Mouse (Mus musculus): ENCODE data around the gene Rnf103.

Gene Rnf103

DNA sequence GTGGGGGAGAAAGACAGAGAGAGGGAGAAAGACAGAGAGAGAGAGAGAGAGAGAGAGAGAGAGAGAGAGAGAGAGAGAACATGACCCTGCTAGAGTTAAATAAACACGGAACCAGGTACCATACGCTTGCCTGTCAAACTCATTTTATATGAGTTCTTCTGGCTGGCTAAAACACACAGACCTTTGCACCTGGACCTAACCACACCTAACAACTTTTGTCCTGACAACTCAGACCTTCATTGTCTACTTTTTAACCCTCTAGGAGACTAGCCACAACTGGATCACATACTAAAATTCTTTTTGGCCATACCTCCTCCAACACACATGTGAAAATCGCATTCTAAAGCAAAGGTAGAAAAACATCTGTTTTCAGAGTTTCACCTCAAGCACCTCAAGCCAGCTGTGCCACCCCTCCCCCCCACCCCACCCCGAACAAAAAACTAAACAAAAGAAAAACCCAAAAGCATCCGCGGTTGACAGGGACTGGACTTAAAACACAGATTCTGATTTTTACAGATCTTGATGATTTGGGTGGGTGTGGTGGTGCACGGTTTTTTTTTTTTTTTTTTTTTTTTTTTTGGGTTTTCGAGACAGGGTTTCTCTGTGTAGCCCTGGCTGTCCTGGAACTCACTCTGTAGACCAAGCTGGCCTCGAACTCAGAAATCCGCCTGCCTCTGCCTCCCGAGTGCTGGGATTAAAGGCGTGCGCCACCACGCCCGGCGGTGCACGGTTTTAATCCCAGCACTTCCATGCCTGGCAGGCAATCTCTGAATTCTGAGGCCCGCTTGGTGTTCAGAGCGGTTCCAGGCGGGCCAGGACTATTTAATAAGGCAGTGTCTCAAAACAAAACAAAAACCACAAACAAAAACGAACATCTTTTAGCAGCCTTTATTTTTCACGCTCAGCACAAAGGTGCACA, 679 bp upstream of the Rnf103 start:
- DNase-seq = no peak

DNA sequence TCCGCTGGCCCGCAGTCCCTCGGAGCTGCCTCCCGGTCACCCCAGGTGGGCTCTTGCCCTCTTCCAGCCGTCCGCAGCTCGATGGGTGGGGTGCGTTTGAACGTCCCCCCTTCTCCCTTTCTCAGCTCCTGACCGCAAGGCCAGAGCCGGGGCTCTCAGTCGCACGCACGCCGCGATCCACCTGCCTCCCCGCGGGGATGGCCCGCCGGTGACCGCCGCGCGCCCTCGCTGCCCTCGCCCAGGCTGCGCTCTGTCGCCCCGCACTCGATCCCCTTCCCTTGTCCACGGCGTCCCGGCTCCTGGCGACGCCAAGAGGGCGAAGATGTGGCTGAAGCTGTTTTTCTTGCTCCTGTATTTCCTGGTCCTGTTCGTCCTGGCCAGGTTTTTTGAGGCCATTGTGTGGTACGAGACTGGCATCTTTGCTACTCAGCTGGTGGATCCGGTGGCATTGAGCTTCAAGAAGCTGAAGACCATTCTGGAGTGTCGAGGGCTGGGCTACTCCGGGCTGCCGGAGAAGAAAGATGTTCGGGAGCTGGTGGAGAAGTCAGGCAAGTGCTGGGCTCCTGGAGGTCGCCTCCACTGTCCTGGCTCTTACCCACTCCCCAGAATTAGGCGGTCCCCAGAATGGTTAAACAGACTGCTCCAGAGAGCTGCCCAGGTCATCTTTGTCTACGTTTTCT, 787 bp downstream of the Rnf103 start:
- DNase-seq = peak in 1 of 2 experiments; percentile 55

DNA sequence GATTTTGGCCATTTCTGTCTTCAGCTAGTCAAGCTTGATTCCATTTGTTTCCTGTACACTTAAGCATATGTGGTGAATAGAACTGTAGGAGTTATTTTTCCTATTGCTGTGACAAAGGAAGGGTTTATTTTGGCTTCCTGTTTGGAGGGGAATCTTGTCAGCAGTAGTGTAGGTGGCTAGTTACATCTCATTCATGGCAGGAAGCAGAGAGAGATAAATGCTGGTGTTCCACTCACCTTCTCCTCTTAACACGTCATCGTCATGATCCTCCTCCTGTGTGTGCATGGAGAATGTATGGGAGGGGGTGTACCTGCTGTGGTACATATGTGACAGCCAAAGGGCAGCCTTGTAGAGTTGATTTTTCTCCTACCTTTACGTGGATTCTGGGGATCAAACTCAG, 6.9 kb downstream of the Rnf103 start:
- DNase-seq = no peak

DNA sequence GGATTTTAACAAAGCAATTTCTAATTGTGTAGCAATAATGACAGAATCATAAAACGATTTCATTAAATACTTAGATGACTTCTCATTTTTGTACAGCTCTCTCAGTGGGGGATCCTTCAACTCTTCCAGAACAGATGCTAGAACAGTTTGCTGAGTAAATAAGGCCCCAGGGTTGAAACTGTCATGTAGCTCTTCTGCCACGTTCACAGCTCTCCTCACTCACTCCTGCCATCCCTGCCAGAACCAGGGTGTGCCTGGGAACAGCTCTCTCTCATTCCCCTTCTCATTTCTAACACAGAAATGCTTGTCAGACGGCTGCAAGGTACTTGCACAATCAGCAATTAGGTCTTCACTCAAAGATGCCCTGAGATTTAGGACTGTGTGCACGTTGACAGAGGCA, 9.3 kb downstream of the Rnf103 start:
- DNase-seq = no peak

DNA sequence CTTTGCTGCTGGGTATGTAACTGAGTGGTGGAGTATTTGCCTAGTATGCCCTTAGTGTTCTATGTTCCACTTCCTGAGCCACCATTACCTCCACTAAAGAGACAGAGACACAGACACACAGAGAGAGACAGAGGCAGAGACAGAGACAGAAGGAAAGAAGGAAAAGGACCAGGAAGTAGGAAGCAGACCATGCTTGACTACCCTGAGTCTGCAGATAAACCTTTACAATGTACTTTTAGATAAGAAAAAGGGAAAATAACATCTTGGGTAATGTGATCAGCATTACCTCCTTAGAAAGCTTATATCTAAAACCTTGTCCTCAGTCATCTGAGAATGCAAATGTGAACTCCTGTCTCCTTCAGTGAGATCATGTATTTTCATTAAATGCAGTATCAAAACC, 10.0 kb downstream of the Rnf103 start:
- DNase-seq = no peak

DNA sequence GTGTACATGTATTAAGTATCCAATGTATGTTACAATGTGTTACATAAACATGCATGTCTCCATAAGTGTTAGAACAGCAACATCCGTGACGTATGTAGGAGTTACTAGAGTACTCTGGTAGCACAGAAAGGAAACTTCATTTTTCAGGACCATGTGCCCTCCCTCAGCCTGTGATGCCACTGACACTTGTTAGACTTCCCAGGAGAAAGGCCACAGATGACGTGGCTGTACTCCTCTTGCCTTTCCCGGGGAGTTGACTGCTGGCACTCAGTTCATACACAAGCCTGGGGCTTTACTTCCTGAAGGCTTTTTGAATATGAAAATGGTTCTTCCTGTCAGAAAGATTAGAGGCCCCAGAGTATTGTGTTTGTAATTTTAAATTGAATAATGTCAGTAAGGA, 10.4 kb downstream of the Rnf103 start:
- DNase-seq = no peak

DNA sequence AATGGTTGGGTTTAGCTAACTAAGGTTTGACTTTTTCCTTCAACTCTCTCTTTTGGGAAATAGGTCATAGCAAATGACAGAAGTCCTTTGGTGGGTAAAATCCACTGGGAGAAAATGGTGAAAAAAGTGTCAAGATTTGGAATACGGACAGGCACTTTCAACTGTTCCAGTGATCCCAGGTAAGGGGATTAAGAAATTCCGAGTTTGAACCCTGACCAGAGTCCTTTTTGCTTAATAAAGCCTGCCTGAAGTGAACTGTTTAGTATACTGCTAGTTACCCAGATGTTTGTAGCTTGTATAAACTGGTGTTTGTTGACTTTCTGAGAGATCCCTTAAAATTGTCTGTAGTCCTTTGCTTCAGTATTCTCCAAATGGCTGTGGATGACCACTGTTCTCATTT, 12.0 kb downstream of the Rnf103 start:
- DNase-seq = no peak

DNA sequence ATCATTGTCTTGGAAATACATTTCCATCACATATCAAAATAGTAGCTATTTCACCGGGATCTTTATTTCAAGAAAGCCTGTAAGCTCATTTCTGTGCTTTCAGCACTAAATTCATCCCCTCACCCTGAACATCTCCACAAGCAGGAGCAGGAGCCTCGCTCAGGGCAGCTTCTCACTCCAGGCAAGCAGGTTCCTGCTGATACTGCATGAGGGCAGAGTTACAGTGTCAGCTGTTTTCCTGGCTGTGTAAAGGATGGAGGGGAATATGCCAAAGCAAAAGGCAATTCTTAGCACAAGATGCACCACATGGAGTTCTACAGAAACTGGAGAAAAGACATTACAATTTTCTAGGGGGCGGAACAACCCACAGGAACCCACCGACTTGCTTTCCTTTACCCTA, 25.8 kb downstream of the Rnf103 start:
- no peak for DNase-seq

DNA sequence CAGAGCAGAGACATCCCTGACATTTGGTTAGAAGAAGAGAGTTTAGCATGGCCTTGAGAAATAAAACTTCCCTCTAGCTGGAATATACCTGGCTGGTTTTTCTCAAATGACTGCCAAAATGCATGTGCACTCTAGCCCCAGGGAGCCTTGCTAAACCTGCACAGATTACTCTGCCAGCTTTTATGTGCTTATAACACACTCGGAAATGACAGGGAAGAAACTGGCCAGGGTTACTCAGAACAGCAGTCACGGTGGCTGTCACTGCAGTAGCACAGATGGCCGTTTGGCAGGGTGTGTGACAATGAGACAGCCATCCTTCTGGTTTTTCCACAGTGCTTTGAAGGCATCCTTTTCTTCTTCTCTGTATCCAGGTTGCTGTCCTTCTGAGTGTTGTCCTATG, 31.9 kb downstream of the Rnf103 start:
- DNase-seq = no peak

DNA sequence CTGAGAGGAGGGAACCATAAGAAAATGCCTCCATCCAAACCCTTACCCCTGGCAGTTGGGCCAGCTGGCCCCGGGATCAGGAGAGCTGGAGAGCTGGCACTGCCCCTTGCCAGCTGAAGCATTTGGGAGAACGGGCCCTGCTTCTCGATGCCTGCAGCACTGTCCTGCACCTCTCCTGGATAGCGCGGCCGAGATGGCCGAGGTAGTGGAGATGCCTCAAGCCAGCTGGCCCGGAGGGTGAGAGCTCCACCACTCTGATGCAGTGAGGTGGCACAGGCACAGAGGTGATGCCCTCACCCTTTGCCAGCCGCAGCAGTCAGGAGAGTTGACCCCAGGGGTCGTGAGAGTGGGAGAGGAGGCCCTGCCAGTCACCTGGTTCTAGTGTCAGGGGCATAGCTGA, 33.4 kb downstream of the Rnf103 start:
- no peak for DNase-seq

DNA sequence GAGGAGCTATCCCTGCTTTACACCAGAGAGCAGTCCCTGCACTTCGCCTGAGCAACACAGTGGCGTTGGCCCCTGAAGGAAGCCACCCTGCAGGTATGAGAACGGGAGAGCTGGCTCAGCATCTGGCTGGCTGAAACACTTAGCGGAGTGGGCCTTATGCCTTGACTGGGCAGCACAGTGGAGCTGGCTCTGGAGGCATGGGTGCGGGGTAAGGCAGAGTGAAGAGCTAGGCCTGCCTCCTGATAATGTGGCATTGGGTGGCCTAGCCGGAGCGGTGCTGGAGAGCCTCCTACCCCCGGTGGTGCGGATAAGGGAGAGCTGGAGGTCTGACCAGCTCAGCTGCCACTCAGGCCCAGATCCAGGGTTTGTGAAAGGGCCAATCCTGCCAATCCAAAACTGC, 34.1 kb downstream of the Rnf103 start:
- no peak for DNase-seq

DNA sequence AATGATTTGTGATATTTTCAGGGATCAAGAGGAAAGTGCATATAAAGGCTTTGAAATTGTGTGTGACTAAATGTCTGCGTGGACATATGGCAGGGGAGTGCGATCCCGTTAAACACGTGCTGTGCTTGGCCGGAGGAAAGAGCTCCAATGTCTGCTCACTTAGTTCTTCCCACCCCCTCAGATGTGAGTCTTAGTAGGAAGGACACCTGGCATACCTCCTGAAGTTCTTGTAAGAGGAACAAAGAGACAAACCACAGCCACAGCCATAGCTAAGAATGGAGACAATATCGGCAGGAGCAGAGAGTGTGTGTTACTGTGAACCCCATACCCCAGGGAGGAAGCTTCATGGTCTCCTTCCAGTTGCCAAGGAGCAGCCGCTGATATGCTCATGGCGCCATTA, 36.5 kb downstream of the Rnf103 start:
- DNase-seq = no peak

DNA sequence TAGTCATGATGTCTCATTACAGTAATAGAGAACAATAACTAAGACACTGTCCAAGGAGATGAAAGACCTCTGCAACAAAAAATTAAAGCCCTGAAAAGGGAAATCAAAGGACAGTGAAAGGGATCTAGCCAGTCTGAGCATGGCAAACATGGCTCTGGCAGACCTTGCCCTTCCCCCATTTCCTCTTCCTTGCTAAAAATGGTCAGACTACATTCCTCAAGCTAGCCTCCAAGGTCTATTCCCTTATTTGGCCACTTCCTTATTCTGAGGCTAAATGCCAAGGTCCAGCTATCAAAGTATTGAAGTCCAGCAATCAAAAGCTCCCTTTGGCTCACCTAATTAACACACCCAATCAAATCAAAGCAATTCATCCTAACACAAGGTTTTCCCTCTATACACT, 43.6 kb downstream of the Rnf103 start:
- no peak for DNase-seq

DNA sequence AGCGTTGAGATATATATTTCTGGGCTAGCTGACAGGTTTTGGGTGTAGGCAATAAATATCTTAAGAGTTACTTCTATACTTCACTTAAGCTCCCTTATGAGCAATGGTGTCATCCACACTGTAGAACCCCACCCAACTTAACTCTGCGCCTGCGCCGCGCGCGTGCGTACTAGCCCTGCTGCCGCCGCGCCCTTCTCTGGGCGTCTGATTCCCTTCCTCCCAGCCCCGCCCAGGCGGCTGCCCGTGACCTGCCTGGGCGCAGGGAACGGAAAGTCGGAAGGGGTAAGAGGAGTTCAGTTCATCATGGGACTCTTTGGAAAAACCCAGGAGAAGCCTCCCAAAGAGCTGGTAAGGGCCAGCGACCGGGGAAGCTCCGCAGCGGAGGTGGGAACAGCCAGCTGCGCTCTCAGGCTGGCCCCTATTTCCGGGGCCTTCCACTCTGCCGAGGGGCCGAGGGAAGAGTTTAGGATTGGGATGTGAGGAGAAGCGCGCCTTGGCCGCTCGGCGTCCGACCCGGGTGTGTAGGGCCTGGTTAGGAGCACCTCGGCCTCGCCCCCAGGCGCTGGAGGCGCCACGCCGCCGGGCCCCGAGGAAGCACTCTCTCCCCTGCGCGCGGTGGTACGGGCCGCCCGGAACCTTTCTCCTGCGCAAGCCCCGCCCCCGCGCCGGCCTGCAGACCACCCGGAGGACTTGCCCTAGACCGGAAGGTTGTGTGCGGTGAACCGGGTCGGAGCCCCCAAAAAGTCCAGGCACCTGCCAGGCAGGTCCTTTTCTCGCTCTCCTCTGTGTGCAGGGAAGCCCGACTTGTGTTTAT, 50.2 kb downstream of the Rnf103 start, which contains the start of gene Chmp3:
Chmp3 (plus strand) TSS at position 112 of the 814 bp plus-strand sequence.
- DNase-seq = peak; percentile 94 to 97

DNA sequence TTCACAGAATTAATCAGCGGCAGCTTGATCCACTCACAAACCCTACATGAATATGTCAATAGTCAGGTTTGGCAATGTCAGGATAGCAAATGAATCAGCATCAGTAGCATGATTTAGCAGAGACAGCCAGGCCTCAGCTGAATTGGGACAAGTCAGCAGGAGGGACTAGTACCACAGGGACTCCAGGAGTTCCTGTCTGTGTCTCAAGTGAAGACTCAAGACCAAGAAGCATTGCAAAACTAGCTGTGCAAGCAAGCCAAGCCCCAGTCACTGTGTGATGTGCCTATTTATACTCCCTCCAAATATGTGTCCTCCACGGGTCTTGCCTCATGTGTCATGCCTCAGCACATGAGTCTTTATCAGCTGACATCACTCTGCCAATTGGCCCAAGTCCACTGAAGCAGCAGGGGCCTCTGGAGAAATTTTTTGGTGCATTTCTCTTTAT, 61.8 kb downstream of the Rnf103 start:
- DNase-seq = no peak

DNA sequence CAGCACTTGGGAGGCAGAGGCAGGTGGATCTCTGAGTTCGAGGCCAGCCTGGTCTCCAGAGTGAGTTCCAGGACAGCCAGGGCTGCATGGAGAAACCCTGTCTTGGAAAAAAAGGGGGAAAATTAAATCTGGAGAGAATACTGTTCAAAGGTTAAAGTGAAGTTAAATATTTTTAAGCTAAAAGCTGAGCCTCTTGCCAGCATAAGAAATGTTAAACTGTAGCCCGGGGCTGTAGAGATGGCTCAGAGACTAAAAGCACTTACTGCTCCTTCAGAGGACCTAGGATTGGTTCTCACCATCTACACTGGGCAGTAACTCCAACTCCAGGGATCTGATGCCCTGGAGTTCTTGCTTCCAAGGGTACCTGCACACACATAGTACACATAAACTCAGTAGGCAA, 63.1 kb downstream of the Rnf103 start:
- no peak for DNase-seq
